Mouse (Mus musculus) adrenal gland, adult 18-20 months (tissue): ENCODE measurements around the gene Lysmd1. TPM values are rescaled to one million over a fixed set of nuclear protein-coding genes. Genes with fewer than 3 reads are reported as not detected.
"Not testable (repeated sequence)": the region's sequence is repeated elsewhere in the genome, so short reads cannot be mapped to it uniquely, and the experiment has no call there.

Experiments
- DNase-seq, 2 experiments: peaks; one replicate each; pipeline ENCODE4 v3.0.0; 2021 to 2022; ENCODE audit warnings: low spot score in 2 of 2
- long read RNA-seq, 2 experiments: library from polyadenylated mRNA; stranded (forward); transcript quantifications; one replicate each; pipeline ENCODE4 v2.0.0; 2021
- total RNA-seq, 2 experiments: library from RNA; stranded (reverse); gene quantifications; 1 replicate in 1 of 2; 2 replicates in 1 of 2; pipeline ENCODE4 v1.2.3; 2021

Lysmd1 gene
- total RNA-seq = 1 to 10 TPM; 6.6 to 7.8 TPM
- long read RNA-seq, experiment 1, partial matches to known transcripts = 0 of 2 reads
- long read RNA-seq, experiment 1, other reads (novel, unspliced or antisense) = 0 of 2 reads
- long read RNA-seq, experiment 2, transcript Lysmd1-201 (3 exons, 2,394 nt) = major isoform, 8 of 11 reads
- long read RNA-seq, experiment 2, partial matches to known transcripts = 3 of 11 reads
- long read RNA-seq, experiment 2, other reads (novel, unspliced or antisense) = 0 of 11 reads

DNA sequence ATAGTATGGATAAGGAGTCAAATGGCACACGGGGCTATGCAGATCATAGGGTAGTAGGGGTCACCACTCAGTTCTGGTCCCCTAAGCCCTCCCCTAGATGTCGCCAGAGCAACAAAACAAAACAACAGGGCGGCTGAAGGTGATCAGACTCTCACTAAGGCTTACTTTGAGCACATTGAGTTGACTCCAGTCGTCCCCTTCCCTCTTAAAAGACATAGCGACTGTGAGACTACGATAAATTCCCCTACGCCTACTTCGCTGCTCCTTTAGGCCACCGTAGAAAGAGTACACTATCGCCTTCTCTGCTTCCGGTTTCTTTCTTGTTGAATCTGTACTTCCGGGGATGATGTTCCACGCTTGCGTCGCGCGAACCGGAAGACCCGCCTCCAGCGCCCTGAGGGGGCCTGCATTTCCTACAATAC, at the start of gene Lysmd1, which contains the start of gene Scnm1:
TSS of gene Lysmd1 (plus strand) at position 409 of the 422 bp plus-strand sequence.
TSS of gene Scnm1 (minus strand) at position 332 of the 422 bp plus-strand sequence.
- peak; percentile 69 to 79 for DNase-seq

DNA sequence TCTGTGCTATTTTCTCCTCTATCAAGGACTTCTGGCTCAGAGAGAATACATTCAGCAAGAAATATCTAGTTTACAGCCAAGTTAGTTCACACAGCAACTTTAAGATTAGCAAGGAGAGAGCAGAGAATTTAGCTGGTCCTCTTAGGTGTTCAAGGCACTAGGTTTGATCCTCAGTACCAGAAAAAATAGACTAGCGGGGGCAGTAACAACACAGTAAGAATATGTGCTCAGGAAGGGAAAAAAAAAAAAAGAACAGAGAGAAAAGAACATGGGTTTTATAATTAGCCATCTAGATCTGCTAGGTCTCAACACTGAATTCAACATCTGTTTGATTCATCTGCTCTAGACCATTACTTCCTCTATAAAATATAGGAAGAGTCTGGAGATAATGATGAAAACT, 45.8 kb upstream of the Lysmd1 start:
- no peak for DNase-seq

DNA sequence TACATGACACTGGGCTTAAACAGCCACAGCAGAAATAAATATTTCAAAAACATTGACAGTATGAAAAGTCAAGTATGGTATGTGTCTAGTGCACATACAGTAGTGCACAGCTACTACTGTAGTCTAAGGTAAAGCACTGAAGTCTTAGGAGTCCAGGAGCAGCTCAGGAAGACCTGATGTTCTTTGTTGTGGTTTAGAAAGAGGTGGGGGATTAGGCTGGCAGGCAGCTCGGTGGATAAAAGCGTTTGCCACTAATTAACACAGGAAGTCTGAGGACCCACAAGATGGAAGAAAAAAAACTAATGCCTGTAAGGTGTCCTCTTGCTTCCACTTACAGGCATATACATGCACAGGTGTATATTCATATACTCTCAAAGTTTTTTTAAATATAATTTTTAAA, 33.0 kb upstream of the Lysmd1 start:
- no peak for DNase-seq

DNA sequence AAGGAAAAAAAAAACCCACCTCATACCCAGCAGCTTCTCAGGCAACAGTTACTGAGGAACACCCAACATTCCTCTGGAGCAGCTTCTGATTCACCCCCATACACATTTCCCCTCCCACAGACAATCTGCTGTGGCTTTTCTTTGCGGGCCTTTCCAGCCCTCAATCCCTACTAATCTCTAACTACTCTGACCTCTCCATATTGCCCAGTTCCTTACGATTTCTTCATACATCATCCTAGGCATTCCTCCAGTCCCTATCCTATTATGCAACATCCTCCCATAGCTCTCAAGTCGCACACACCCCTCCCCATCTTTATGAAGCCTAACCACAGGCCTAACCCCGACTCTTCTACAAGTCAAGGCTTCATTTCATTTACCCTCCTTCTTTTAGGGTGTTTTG, 28.8 kb upstream of the Lysmd1 start:
- no peak for DNase-seq

DNA sequence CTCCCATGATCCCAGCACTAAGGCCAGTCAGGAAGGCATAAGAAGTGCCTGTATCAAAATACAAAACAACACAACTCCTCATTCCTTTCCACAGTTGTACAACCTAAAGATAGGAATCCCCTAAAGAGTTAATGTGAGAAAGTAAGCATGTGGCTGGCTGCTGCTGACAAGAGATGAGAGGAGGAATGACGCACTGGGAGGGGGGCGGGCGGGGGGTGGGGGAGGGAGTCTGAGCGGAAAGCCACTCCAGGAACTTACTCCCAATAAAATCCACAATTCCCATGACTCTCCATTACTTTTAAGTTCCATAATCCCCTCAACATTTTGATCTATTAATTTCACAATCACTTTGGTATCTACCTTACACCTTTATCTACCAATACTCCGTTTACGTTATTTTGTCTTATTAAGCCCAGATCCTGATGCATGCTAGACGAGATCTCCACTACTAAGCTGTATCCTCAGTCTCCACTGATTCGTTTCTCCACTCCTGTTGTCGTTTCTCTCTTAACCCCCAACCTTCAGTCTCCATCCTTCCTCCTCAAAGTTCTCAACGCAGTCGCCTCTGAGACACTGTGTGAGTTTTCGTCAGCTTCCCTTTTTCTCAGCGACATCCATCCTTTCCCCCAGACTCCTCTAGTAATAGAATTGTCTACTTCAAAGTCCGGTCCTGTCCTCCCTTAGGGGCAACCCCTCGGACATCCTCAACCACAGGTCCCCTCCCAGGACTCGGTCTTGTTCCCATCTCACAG, 28.1 kb upstream of the Lysmd1 start:
- no peak for DNase-seq

DNA sequence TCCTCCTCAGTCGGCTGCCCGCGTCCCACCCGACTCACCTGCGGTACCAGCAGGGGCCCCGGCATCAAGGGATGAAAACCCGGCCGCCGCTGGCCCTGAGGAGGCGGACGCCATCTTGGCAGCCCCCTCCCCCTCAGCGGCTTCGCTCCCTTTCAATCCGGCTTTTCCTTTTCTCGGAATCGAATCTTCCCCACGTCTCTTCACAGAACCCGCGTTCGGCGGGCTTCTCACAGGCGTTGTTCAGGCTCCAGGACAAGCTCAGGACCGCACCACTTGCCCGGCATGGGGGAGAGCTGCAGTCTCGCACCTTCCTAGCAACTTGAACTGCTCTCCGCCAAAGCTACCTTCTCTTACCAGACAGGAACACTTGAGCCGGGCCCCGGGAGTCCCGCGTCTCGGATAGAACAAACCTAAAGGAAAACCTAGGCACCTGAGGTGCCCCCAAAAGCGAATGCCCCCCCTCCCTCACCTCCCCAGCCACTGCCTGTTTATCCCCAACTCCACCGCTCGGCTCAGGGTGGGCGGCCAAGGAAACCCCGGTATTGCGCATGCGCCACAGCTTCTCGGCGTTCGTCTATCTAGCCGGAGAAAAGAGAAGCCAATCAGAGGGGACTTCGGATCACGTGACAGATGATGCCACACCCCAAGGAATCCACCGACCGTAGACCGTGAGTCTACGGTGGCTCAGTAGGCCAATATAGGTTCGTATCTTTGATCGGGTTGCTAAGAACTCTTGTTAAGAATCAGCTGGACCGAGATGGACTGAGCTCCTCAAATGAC, 27.4 kb upstream of the Lysmd1 start, which contains the start of gene Pip5k1a:
TSS of gene Pip5k1a (minus strand) at position 593 of the 780 bp plus-strand sequence.
- DNase-seq = peak; percentile 90 to 91

DNA sequence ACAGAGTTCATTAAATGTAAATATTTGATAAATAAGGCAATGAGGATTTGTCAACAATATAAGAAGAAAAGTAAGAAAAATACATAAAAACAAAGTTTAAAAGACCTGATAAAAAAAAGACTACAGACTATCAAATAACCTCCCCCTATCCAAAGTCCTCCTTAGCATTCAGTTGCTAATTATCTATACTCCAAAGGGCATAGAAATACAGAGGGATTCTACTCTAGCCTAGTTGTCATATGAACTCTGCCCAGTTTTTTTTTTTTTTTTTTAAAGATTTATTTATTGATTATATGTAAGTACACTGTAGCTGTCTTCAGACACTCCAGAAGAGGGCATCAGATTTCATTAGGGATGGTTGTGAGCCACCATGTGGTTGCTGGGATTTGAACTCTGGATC, 26.6 kb upstream of the Lysmd1 start:
- DNase-seq = not testable (repeated sequence)

DNA sequence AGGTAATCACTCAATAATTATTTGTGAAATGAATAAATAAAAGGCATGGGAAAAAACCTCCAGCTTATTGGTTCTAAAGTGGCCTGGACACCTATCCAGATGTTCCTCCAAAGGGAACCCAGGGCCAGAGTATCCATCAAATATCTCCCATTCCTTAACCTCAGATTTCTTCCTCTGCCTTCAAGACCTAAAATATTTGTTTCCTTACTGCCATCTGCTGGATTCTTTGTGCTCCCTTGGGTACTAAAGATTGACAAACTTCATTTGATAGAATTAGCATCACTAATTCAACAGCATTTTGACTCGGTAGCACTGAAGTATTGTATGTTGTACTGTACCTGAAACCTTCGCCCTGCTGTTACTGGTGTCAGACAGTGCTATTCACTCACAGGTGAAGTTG, 26.0 kb upstream of the Lysmd1 start:
- DNase-seq = no peak

DNA sequence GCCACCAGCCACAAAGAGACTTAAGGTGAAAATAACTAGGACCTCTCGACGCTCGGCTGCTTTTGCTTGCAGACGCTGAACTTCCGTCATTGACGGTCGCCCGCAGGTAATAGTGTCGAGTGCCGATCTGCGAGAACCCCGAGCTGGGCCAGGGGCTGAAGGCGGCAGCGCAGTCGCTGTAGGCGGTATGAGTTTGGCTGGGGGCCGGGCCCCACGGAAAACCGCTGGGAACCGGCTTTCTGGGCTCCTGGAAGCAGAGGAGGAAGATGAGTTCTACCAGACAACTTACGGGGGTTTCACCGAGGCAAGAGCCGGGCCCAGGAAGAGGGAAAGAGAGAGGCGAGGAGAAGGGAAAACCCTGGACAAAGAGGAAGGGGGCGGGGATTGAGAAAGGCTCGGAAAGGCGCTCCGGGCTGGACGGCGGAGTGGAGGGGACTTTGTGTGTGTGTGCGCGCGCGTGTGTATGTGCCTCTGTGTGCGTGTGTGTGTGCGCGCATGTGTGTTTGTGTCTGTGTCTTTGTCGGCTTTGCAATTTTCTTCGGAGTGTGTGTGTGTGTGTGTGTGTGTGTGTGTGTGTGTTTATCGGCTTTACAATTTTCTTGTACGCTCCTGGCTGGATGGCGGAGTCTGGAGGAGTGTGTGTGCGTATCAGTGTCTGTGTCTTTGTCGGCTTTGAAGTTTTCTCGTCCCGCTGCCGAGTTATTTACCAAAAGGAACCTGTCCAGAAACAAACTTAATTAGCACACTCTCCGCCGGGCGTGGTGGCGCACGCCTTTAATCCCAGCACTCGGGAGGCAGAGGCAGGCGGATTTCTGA, 22.8 kb upstream of the Lysmd1 start, which contains the start of gene Vps72:
TSS of gene Vps72 (plus strand) at position 112 of the 816 bp plus-strand sequence.
- peak; percentile 85 to 86 for DNase-seq

DNA sequence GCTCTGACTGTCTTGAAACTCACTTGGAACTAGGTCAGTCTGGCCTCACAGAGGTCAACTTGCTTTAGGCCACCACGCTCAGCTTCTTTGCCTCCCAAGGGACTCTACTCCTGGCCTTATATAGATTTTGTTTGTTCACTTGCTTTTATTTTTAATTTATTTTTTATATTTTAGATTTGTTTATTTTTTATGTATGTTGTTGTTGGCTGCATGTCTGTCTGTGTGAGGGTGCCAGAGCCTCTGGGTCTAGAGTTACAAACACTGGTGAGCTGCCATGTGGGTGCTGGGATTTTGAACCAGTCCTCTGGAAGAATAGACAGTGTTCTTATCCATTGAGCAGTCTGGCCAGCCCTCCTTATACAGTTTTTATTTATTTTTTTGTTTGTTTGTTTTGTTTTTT, 21.1 kb upstream of the Lysmd1 start:
- DNase-seq = no peak

DNA sequence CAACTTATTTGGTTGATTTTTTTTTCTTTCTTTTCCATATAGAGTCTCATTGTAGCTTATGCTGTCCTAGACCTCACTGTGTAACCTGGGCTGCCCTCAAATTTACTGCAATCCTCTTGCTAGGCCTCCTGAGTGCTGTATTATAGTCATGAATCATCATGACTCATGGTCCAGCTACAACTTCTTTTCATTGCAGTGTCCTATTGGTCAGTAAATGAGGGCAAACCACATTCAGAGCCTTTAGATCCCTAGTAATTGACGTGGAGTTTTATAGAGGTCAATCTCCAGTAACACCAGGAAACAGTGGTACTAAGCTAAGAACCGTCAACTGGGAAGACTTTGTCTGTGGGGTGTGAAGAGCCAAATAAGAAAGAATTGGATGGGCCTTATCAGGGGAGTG, 16.1 kb upstream of the Lysmd1 start:
- DNase-seq = no peak

DNA sequence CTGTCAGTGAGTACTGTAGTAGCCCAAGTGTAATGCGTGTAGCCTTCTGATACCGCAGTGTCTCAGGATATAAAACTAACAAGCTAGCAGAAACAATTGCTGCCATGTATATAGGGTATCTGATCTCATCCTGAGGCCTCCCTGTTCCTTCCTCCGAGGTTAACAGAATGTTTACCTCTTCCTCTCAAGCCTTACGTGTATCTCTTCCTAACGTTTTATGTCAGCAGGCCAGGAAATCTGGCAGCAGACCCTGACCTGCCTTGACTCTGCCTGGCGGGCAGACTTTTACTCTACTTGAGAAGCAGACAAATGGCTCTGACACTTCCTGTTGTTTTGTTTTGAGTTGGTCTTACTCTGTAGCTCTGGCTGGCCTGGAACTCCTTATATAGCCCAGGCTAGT, 12.3 kb upstream of the Lysmd1 start:
- no peak for DNase-seq

DNA sequence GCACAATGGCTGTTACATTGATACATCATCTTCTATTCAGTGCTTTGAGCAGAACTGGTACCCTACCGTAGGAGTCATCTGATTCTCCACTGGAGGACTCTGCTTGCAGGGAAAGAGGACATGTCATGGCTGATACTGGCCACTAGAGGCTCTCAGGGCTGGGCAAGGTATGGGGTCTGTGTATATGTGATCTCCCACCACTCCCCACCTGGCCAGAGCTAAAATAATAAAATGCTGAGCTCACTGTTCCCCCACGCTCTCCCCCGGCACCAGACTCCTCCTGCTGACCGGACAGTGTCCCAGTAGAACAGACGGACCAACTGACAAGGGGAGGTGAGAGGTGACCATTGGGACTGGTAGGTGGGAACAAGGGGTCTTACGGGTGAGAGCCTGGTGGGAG, 9.6 kb upstream of the Lysmd1 start, which contains the start of gene Tmod4:
TSS of gene Tmod4 (plus strand) at position 231 of the 400 bp plus-strand sequence.
- no peak for DNase-seq

DNA sequence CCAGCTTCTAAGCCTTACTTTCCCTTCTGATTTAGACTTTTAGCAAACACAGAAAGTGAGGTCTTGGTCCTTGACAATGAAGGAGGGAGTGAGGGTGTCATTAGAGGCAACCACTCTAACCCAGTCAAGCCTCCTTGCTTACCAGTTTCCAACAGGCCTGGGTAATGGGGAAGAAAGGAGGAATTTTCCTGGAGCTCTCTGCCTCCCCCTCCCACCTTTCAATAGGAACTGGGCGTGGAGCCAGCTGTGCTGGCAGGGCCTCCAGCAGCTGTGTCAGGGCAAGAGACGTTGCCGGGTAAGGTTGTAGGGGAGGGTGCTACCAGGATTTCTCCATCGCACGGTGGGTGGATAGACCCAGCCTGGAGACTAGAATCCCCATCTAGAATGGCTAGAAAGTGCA, 8.9 kb upstream of the Lysmd1 start:
- DNase-seq = no peak

DNA sequence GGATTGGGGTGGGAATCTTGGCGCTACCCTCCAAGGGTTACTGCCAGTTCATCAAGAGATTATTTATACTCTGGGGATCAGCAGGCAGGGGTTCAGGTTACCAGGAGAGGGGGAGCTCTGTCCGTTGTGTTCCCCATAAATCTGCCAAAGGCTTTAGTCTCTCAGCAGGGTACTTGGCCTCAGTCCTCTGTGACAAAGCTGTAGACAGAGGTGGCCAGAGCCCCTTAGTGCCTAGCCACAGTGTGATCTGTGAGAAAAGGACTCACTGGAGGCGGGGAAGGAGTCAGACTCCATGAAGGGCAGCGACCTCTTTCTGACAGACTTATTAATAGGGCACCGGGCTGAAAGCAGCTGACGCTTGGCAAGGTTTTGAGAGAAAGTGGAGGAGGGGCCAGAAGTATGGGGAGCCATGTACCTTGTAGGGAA, 4.6 kb upstream of the Lysmd1 start:
- DNase-seq = no peak

DNA sequence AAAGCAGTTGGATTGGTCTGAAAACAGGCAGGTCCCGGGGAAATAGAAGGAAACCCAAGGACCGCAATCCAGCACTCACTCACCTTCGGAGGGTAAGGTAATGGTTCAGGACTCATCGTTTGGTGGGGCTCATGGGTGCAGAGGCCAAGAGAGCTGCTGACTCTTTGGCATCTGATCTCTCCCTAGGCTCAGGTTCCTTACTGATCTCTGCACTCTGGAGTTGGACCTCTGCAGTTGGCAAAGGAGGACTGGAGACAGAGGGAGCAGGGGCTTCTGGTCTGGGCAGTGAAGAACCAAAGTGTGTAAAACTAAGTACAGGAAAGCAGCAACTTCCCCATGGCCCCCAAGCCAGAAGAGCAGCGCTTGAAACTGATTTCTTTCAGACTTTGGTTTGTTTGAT, 3.8 kb upstream of the Lysmd1 start:
- DNase-seq = no peak

DNA sequence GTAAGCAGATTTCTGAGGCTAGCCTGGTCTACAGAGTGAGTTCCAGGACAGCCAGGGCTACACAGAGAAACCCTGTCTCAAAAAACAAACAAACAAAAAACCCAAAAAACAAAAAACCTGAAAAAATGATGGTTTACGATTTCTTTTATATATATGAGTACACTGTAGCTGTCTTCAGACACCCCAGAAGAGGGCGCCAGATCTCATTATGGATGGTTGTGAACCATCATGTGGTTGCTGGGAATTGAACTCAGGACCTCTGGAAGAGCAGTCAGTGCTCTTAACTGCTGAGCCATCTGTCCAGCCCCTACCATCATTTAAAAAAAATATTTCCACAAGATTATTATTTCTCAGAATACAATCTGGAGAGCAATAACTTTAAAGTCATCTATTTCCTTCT, 1.5 kb upstream of the Lysmd1 start:
- not testable (repeated sequence) for DNase-seq

DNA sequence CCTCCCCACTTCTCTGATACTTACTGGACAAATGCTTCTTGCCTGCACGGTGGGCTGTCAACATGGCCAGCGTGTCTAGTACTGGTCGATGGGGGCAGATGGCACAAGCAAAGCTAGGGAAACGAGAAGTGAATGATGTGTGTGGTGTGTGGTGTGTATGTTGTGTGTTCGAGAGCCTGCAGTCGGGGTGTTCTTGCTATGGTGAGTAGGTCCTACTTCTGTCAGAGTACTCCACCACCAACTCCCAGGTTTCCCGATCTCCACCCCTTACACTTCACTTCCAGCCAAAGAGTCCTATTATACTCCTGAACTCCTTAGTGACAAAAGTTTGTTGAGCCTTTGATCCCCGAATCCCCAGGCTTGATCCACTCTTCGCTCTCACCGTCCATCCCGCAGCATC, 712 bp upstream of the Lysmd1 start:
- no peak for DNase-seq

DNA sequence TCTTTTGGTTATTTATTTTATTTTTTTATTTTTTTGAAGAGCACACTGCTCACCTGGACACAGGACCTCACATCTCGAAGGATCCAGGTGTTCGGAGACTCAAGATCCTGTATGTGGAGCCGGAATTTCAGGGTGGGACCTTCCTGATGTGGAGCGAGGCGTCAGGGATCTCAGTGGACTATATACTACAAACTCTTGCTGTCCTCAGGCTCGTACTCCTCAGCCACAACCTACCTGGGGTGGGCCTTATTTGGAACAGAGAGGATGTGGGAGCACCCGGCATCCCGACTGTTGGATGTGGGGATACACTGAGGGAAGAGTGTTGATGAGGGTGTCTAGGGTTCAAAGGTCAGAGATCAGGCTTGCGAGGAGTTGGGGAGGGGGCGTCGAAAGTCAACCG, 245 bp downstream of the Lysmd1 start:
- not testable (repeated sequence) for DNase-seq

DNA sequence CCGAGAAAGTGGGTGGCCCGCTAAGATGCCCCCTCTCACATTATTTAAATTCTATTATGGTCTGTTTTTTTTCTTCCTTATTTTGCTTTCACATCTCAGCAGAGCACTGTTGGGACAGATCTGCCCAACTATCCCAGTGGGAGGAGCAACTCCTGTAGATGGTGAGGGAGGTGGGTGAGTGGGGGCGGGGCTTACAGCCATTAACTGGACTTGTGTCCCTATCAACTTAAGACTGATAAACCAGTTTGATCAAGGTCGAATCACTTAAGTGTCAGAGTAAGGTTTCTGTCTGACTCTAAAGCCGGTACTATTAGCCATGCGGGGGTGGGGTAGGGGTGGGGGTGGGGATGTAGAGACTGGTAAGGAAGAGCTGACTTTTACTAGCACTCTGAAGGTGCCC, 1.1 kb downstream of the Lysmd1 start:
- peak; percentile 45 to 53 for DNase-seq
